Mouse (Mus musculus) forebrain, embryonic 15.5 days (tissue): ENCODE data around the gene Fmnl2. TPM values are rescaled to one million over a fixed set of nuclear protein-coding genes. Genes with fewer than 3 reads are reported as not detected.

Source experiments
- ATAC-seq: fragments of 200-750 bp; cut with Nextera tagmentation; replicated peaks from 2 replicates; pipeline ENCODE4 v1.8.0; 2017; ENCODE audit warnings: mild to moderate bottlenecking, moderate TSS enrichment, moderate library complexity
- H3K27ac ChIP-seq: fragments of 300-500 bp; sonication (generic); replicated peaks from 2 replicates; pipeline ENCODE4 v1.5.1; 2015; ENCODE audit warnings: mild to moderate bottlenecking, inconsistent platforms
- H3K27me3 ChIP-seq: fragments of 300-500 bp; sonication (generic); 2 replicates; pipeline ENCODE4 v1.6.1; 2015; ENCODE audit warnings: inconsistent platforms
- H3K36me3 ChIP-seq: fragments of 300-500 bp; sonication (generic); 2 replicates; pipeline ENCODE4 v1.6.1; 2015; ENCODE audit warnings: mild to moderate bottlenecking, inconsistent platforms
- H3K4me1 ChIP-seq: fragments of 300-500 bp; sonication (generic); 2 replicates; pipeline ENCODE4 v1.6.1; 2015; ENCODE audit warnings: inconsistent platforms
- H3K4me2 ChIP-seq: fragments of 300-500 bp; sonication (generic); replicated peaks from 2 replicates; pipeline ENCODE4 v1.6.1; 2015; ENCODE audit warnings: mild to moderate bottlenecking, inconsistent platforms
- H3K4me3 ChIP-seq: fragments of 300-500 bp; sonication (generic); 2 replicates; pipeline ENCODE4 v1.5.1; 2015; ENCODE audit warnings: mild to moderate bottlenecking, inconsistent platforms
- H3K9ac ChIP-seq: fragments of 300-500 bp; sonication (generic); replicated peaks from 2 replicates; pipeline ENCODE4 v1.6.1; 2015; ENCODE audit warnings: mild to moderate bottlenecking, inconsistent platforms
- H3K9me3 ChIP-seq: fragments of 300-500 bp; sonication (generic); 2 replicates; pipeline ENCODE4 v1.6.1; 2016; ENCODE audit warnings: inconsistent platforms
- WGBS: fragments of 180-500 bp; shearing (Covaris S2); methylation state at CpG from one replicate; pipeline ENCODE4 v1.1.7; 2015; ENCODE audit warnings: mixed read lengths; 5-methylcytosine and 5-hydroxymethylcytosine counted together
- polyA plus RNA-seq: library from polyadenylated mRNA; unstranded; fragments of >200 nt; fragmentation: Nextera tagmentation; extraction: Ambion mirVana; gene quantifications from 2 replicates; pipeline ENCODE4 v1.2.1, GENCODE M21; 2015

The Fmnl2 gene
- polyA plus RNA-seq, 1 experiment from 2014 or later = 18.6 TPM

DNA sequence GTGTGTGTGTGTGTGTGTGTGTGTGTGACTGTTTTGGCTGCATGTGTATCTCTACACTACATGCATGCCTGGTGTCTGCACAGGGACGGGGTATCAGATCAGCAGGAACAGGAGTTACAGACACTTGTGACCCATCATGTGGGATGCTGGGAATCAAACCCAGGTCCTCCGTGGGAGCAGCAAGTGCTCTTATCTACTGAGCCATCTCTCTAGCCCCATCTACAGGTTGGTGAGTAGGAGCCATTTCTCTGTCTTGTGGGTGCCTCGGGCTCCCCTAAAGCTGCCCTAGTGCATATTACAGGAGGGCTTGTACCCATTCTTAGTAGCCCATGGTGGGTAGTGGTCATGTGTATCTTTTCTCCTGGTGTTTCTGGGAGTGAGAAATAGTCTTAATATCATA lies 90.7 kb downstream of the Fmnl2 start:
- WGBS = 96% methylated on average over 3 of the region's 3 CpGs
- Histone ChIP-seq H3K4me2 (no peak overlapping the region), H3K27me3 (no peaks in the 10 kb centered on the region), H3K4me1 (peaks cover 34% of the 10 kb centered on the region), H3K4me3 (no peak overlapping the region), H3K36me3 (no peaks in the 10 kb centered on the region), H3K9ac (no peak overlapping the region), H3K27ac (no peak overlapping the region), H3K9me3 (no peaks in the 10 kb centered on the region)
- ATAC-seq = no peak

- H3K27ac ChIP-seq = no peak overlapping the region
- no peak overlapping the region for H3K4me3 ChIP-seq
- no peak overlapping the region for H3K4me2 ChIP-seq
- no peaks in the 10 kb centered on the region for H3K27me3 ChIP-seq
- H3K9me3 ChIP-seq = no peaks in the 10 kb centered on the region
- H3K4me1 ChIP-seq = peaks cover 30% of the 10 kb centered on the region
- ATAC-seq = no peak
- 97% methylated on average over 4 of the region's 4 CpGs for WGBS
- H3K9ac ChIP-seq = no peak overlapping the region
- H3K36me3 ChIP-seq = no peaks in the 10 kb centered on the region
These were observed 91.9 kb downstream of the Fmnl2 start for GRCm38 (mm10) chr2:52949556-52949955.

GRCm38 (mm10) chr2:52950226-52950625 lies 92.6 kb downstream of the Fmnl2 start:
- Histone ChIP-seq H3K4me2 (no peak overlapping the region), H3K9ac (no peak overlapping the region), H3K4me3 (no peak overlapping the region), H3K36me3 (no peaks in the 10 kb centered on the region), H3K4me1 (peaks cover 30% of the 10 kb centered on the region), H3K27ac (no peak overlapping the region), H3K9me3 (no peaks in the 10 kb centered on the region), H3K27me3 (no peaks in the 10 kb centered on the region)
- ATAC-seq = no peak
- WGBS = 87% methylated on average over 4 of the region's 4 CpGs

GRCm38 (mm10) chr2:52952202-52952730 lies 94.6 kb downstream of the Fmnl2 start:
- Histone ChIP-seq H3K27me3 (no peaks in the 10 kb centered on the region), H3K27ac (no peak overlapping the region), H3K4me3 (no peak overlapping the region), H3K36me3 (no peaks in the 10 kb centered on the region), H3K4me2 (no peak overlapping the region), H3K9ac (no peak overlapping the region), H3K9me3 (no peaks in the 10 kb centered on the region), H3K4me1 (peaks cover 11% of the 10 kb centered on the region)
- 86% methylated on average over 6 of the region's 6 CpGs for WGBS
- no peak for ATAC-seq

DNA sequence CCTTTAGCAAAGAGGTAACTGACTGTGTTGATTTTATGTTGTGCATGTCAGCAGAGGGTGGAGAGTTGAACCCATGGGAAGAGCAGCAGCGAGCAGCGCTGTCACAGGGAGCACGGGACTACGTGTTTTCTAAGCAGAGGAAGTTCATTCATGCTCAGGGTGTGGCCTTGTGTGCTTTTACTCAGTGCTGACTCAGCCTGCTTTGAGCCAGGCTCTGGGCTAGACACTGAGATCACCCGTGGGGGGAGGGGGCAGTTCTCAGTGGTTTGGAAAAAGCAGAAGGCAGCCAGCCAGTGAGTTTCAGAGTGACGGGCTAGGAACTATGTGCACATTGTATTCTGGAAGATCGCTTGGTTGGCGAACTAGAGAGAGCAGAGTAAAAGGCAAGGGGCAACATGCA lies 97.4 kb downstream of the Fmnl2 start:
- no peak for ATAC-seq
- H3K4me2 ChIP-seq = no peak overlapping the region

DNA sequence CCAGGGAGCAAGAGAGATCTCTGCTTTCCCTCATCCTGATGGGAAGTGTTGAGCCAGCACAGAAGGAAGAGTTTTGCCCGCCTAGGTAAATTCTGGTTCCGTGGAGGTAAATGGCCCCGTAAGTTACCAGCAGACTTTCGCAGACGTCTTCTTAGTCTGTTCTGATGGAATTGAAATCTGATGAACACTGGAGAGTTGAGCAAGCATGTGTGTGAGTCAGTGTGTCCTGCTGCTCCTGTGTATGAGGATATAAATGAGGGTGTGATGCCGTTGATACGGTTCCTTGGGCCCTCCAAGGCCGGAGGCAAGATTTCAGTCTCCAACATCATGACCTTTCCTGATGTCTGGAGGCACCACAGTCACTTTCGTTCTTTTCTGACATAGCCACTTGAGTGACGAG lies 98.2 kb downstream of the Fmnl2 start:
- Histone ChIP-seq H3K36me3 (no peaks in the 10 kb centered on the region), H3K4me2 (no peak overlapping the region), H3K27me3 (no peaks in the 10 kb centered on the region), H3K27ac (no peak overlapping the region), H3K9me3 (no peaks in the 10 kb centered on the region), H3K4me3 (no peak overlapping the region), H3K4me1 (peaks cover 38% of the 10 kb centered on the region), H3K9ac (no peak overlapping the region)
- WGBS = 89% methylated on average over 10 of the region's 10 CpGs
- ATAC-seq = no peak

More for the DNA sequence above, 97.4 kb downstream of the Fmnl2 start:
- Histone ChIP-seq H3K36me3 (no peaks in the 10 kb centered on the region), H3K9ac (no peak overlapping the region), H3K9me3 (no peaks in the 10 kb centered on the region), H3K27me3 (no peaks in the 10 kb centered on the region), H3K27ac (no peak overlapping the region), H3K4me3 (no peak overlapping the region), H3K4me1 (peaks cover 36% of the 10 kb centered on the region)
- 71% methylated on average over 8 of the region's 8 CpGs for WGBS

DNA sequence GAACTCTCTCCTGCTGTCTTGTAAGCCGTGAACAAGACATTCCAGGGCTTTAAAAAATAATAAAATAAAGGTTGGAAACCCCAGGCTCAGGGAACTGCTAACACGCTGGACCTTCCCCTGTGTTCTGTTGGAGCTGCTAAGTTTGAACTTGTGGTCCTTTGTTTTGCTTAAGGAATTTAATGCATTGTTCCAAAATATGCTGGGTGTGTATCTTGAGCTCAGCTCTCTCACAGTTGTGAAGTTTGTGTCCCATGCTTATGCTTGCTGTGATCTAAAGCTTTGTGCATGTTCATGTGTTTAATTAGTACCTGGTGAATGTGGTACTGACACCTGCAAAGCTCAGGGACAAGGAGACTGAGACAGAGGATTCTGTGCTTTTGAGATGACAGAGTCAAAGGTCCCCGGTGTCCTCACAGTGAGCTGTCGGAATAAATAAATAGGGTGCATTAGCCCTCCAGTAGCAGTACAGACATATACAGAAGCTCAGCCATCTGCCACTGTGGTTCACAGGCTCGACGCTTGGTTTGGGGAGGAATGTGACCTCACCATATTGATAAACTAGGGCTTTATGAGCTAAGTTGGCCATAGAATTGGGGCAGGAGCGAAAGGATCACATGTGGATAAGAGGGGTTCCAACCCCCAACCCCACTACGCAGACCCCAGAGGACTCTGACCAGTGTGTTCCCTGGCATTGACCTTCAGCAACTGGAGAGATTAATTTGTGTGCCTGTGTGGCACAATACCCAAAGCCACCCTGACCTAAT lies 100.3 kb downstream of the Fmnl2 start:
- ATAC-seq = no peak
- H3K36me3 ChIP-seq = no peaks in the 10 kb centered on the region
- H3K9me3 ChIP-seq = no peaks in the 10 kb centered on the region
- H3K4me3 ChIP-seq = no peak overlapping the region
- no peak overlapping the region for H3K9ac ChIP-seq
- H3K4me1 ChIP-seq = peaks cover 39% of the 10 kb centered on the region
- H3K27ac ChIP-seq = peak overlapping the region; percentile 47
- H3K4me2 ChIP-seq = no peak overlapping the region
- H3K27me3 ChIP-seq = no peaks in the 10 kb centered on the region
- WGBS = 23% methylated on average over 8 of the region's 8 CpGs

DNA sequence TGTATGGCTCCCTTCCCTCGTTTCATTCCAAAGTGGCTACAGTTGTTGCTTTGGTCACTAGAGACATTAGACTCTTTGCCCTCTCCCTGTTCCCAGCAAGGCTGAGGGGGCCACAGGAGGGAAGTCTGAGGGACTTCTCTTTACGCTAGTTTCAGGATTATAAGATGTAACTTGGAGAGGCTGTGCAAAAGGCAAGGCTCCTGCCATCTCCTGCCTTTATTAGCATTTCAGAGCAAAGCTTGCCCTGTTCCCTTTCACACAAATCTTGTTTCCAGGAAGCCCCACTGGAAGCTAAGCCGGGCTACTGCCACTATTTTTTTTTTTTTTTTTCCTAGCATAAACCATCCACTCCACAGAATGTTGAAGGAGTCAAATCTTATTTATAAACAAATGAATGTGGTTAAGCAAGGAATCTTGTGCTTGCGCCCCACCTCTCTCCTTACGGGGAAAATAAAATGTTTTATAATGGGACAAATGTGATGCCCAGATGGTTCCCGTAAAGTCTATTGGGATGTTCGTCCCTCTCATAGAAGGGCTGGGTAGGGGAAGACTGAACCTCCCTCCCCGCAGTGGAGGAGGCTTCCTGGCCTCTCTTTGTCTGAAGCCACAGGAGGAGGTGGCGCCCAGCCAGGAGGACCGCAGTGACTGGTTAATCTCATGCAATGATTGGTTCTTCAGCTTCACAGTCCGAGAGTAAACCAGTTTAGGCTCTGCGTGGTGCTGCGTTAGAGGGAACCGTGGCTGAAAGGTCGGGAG lies 101.1 kb downstream of the Fmnl2 start:
- peaks cover 45% of the 10 kb centered on the region for H3K4me1 ChIP-seq
- WGBS = 1% methylated on average over 15 of the region's 15 CpGs
- H3K4me2 ChIP-seq = peak overlapping the region; percentile 36
- peak overlapping the region; percentile 11; the same call in 1 of the 2 replicates for H3K9ac ChIP-seq
- H3K9me3 ChIP-seq = no peaks in the 10 kb centered on the region
- peak; percentile 74 for ATAC-seq
- H3K4me3 ChIP-seq = peak overlapping the region; percentile 12; the same call in 1 of the 2 replicates
- H3K36me3 ChIP-seq = no peaks in the 10 kb centered on the region
- H3K27ac ChIP-seq = peak overlapping the region; percentile 47
- H3K27me3 ChIP-seq = no peaks in the 10 kb centered on the region

- Histone ChIP-seq H3K36me3 (no peaks in the 10 kb centered on the region), H3K9ac (peak overlapping the region; percentile 11; the same call in 1 of the 2 replicates), H3K27ac (peak overlapping the region; percentile 47), H3K4me1 (peaks cover 48% of the 10 kb centered on the region), H3K27me3 (no peaks in the 10 kb centered on the region), H3K4me3 (peak overlapping the region; percentile 12; the same call in 1 of the 2 replicates), H3K9me3 (no peaks in the 10 kb centered on the region), H3K4me2 (peak overlapping the region; percentile 36)
- no peak; the same call in 1 of the 2 replicates for ATAC-seq
These were observed 101.6 kb downstream of the Fmnl2 start for GRCm38 (mm10) chr2:52959291-52959621.

GRCm38 (mm10) chr2:52959982-52960381 lies 102.3 kb downstream of the Fmnl2 start:
- peaks cover 55% of the 10 kb centered on the region for H3K4me1 ChIP-seq
- ATAC-seq = no peak
- WGBS = 44% methylated on average over 3 of the region's 3 CpGs
- no peaks in the 10 kb centered on the region for H3K36me3 ChIP-seq
- H3K9ac ChIP-seq = no peak overlapping the region
- no peak overlapping the region for H3K4me2 ChIP-seq
- H3K27me3 ChIP-seq = no peaks in the 10 kb centered on the region
- no peak overlapping the region for H3K4me3 ChIP-seq
- no peak overlapping the region for H3K27ac ChIP-seq
- H3K9me3 ChIP-seq = no peaks in the 10 kb centered on the region

- no peaks in the 10 kb centered on the region for H3K36me3 ChIP-seq
- no peak overlapping the region for H3K9ac ChIP-seq
- ATAC-seq = no peak
- no peaks in the 10 kb centered on the region for H3K9me3 ChIP-seq
- no peak overlapping the region for H3K4me3 ChIP-seq
- no peaks in the 10 kb centered on the region for H3K27me3 ChIP-seq
- 78% methylated on average over 2 of the region's 2 CpGs for WGBS
- H3K4me2 ChIP-seq = no peak overlapping the region
- peaks cover 60% of the 10 kb centered on the region for H3K4me1 ChIP-seq
- H3K27ac ChIP-seq = 0 out of 2 replicates have a peak overlapping the region, but pooled peaks have one; percentile 1
These were observed 103.0 kb downstream of the Fmnl2 start for GRCm38 (mm10) chr2:52960697-52961096.

DNA sequence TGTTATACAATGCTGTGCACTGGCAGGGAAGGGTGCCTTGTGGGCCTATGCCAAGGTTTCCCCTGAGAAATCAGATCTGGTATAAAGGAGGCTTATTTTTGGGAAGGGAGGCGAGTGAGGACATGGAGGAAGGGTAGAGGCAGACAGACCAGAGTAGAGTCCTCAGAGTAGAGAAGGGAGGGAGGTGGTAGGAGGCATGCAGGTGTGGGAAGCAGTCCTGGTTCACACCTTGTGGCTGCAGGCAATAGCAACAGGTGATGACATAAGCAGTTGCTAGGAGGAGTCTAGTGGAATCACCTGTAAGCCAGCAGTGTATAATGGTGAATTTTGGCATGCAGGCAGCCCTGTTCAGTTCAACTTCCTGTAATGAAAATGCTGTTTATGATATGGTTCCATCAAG lies 105.8 kb downstream of the Fmnl2 start:
- Histone ChIP-seq H3K36me3 (no peaks in the 10 kb centered on the region), H3K27me3 (no peaks in the 10 kb centered on the region), H3K9me3 (no peaks in the 10 kb centered on the region), H3K4me3 (no peak overlapping the region), H3K4me2 (no peak overlapping the region), H3K27ac (no peak overlapping the region), H3K4me1 (peaks cover 61% of the 10 kb centered on the region), H3K9ac (no peak overlapping the region)
- 72% methylated on average over 1 of the region's 1 CpGs for WGBS
- ATAC-seq = 0 out of 2 replicates have a peak, but pooled peaks have one; percentile 20
